Mouse (Mus musculus) gastrocnemius, adult 8-10 months (tissue): ENCODE measurements at regions not wholly inside any gene's neighbourhood (a gene's known extent, or its start where the extent isn't known, plus 50 kb on each side); places are given as distances from the start of the nearest gene placed in this dataset.

Source experiments
- DNase-seq, 2 experiments: peaks; one replicate each; pipeline ENCODE4 v3.0.0; 2022; ENCODE audit warnings: low spot score in 2 of 2

DNA sequence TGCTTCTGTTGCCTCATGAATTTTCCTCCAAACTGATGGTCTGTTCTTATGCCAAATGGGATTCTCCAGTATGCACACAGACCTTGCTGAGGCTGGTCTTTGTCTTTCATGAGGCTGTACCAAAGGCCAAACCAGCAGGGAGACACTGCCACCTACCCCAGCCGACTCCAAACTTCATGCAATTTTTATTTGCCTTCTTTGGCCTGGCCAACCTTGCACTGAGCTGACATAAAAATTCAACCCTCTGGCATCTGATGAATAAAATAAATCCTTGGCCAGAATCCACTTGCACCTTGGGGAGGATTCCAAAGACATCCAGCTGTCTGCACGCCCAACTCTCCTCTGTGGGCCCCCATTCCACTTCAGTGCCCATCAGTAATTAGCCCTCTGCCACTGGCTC lies 126.0 kb upstream of the Nmur2 start:
- no peak for DNase-seq

DNA sequence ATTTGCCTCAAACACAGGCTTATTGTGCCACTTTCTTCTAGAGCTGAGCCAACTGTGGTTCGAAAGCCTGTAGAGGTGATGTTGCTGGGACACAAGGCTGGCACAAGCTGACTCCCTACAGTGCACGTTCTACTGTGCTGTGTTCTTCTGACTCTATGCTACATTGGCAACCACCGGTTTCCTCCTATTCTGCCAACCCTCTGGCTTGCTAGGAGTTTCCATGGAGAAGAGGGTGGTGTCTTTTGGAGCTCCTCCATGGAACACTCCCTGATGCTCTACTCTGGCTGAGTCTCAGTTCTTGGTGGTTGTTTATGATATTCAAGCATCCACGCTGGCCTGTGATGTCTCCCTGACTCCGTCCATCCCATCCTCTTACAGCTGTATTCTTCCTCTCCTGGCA lies 124.9 kb upstream of the Nmur2 start:
- DNase-seq: no peak

- DNase-seq: no peak
Measured at GRCm38 (mm10) chr11:56160286-56160685, 119.5 kb upstream of the Nmur2 start.

- no peak for DNase-seq
Measured at GRCm38 (mm10) chr11:56159412-56160074, 118.7 kb upstream of the Nmur2 start.

GRCm38 (mm10) chr11:56150825-56151342 lies 110.1 kb upstream of the Nmur2 start:
- no peak for DNase-seq

DNA sequence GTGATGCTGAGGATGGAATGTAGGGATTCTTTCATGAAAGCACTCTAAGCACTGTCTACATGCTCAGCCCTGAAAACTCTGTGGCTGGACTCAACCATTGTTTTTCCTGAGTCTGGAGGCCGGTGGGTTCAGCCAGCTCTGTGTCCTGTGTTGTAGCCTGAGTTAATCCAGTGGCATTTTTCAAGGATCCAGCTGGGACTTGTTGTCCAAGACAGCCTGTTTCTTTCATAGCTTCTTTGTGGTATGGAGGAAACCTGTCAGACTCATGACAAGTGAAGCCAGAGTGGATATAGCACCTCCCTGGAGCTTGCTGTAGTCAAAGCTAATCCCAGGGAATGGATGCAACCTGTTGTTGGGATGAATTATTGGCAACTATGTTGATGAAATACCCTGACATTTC lies 108.9 kb upstream of the Nmur2 start:
- DNase-seq: no peak

DNA sequence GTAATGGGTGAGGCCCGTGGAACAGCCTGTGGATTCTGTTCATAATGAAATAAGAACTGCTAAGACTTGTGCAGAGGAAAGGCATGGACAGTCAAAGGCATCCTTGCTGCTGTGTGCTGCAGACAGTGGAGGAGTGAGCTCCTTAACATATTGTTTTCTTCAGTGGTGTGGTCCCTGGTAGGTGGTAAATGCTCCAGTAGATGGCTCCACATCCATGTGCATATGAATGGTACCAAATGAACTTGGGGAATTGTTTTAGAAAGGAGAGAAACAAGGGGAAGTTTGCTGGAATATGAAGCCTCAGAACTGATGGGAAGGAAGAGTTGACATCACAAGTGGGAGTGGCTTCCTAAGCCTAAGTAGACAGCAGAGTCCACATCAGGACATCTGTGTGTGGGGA lies 108.1 kb upstream of the Nmur2 start:
- DNase-seq: no peak

GRCm38 (mm10) chr11:56146708-56147107 lies 105.9 kb upstream of the Nmur2 start:
- no peak for DNase-seq

- no peak for DNase-seq
Measured at GRCm38 (mm10) chr11:56131339-56131823, 90.6 kb upstream of the Nmur2 start.

GRCm38 (mm10) chr11:56116553-56117232 lies 75.9 kb upstream of the Nmur2 start:
- no peak for DNase-seq

GRCm38 (mm10) chr11:56107929-56108328 lies 67.1 kb upstream of the Nmur2 start:
- DNase-seq: peak; percentile 18 to 34

- no peak for DNase-seq
Measured at GRCm38 (mm10) chr11:56105632-56106031, 64.8 kb upstream of the Nmur2 start.

GRCm38 (mm10) chr11:56092891-56093290 lies 52.1 kb upstream of the Nmur2 start:
- no peak for DNase-seq
